Mouse (Mus musculus): Measurements from ENCODE around the gene Mafk.

The Mafk gene

GRCm38 (mm10) chr5:139819538-139820181, 28.3 kb downstream of the Mafk start, which contains the start of gene Tmem184a:
TSS of gene Tmem184a (minus strand) at chr5:139819917.
- 88% methylated on average over 9 of the region's 9 CpGs for WGBS

- WGBS, result 90% methylated on average over 12 of the region's 12 CpGs
These were observed 30.4 kb downstream of the Mafk start for GRCm38 (mm10) chr5:139821466-139822459.

- 88% methylated on average over 10 of the region's 10 CpGs for WGBS
These were observed 33.2 kb downstream of the Mafk start for GRCm38 (mm10) chr5:139824531-139824930.

- WGBS, result 38% methylated on average over 11 of the region's 11 CpGs
These were observed 34.6 kb downstream of the Mafk start for GRCm38 (mm10) chr5:139825947-139826346.

GRCm38 (mm10) chr5:139826357-139827055, 35.2 kb downstream of the Mafk start, which contains the start of the genes Gm26938 and Psmg3:
TSS of gene Gm26938 (minus strand) at chr5:139826407.
TSS of gene Psmg3 (minus strand) at chr5:139826885.
- WGBS, result under 1% methylated on average over 43 of the region's 43 CpGs

GRCm38 (mm10) chr5:139827593-139827992, 36.3 kb downstream of the Mafk start:
- 89% methylated on average over 1 of the region's 1 CpGs for WGBS

- 36% methylated on average over 13 of the region's 13 CpGs for WGBS
These were observed 38.1 kb downstream of the Mafk start for GRCm38 (mm10) chr5:139829384-139829783.

- 85% methylated on average over 3 of the region's 3 CpGs for WGBS
These were observed 39.4 kb downstream of the Mafk start for GRCm38 (mm10) chr5:139830734-139831133.

- WGBS, result 81% methylated on average over 7 of the region's 7 CpGs
These were observed 40.8 kb downstream of the Mafk start for GRCm38 (mm10) chr5:139832125-139832524.

- 71% methylated on average over 7 of the region's 7 CpGs for WGBS
These were observed 44.4 kb downstream of the Mafk start for GRCm38 (mm10) chr5:139835706-139836105.

GRCm38 (mm10) chr5:139838476-139838892, 47.2 kb downstream of the Mafk start:
- WGBS, result 18% methylated on average over 2 of the region's 2 CpGs

- 26% methylated on average over 3 of the region's 3 CpGs for WGBS
These were observed 47.8 kb downstream of the Mafk start for GRCm38 (mm10) chr5:139839142-139839541.

- 53% methylated on average over 12 of the region's 12 CpGs for WGBS
These were observed 58.5 kb downstream of the Mafk start for GRCm38 (mm10) chr5:139849626-139850320.

Measured in cerebral cortex, adult 2 months (tissue).